Mouse (Mus musculus) v-Abl transformed pro-B cells (cell line): ENCODE data around the gene Smu1.
"Not testable (repeated sequence)": the region's sequence is repeated elsewhere in the genome, so short reads cannot be mapped to it uniquely, and the experiment has no call there.

ENCODE experiments used
- in situ Hi-C, 2 experiments: fragments of 400-800 bp; cut with MboI; formaldehyde crosslinking; loops; one replicate each; pipeline ENCODE4 v1.15.1; 2025; ENCODE audit not compliant: unreplicated experiment in 2 of 2

Smu1 gene

DNA sequence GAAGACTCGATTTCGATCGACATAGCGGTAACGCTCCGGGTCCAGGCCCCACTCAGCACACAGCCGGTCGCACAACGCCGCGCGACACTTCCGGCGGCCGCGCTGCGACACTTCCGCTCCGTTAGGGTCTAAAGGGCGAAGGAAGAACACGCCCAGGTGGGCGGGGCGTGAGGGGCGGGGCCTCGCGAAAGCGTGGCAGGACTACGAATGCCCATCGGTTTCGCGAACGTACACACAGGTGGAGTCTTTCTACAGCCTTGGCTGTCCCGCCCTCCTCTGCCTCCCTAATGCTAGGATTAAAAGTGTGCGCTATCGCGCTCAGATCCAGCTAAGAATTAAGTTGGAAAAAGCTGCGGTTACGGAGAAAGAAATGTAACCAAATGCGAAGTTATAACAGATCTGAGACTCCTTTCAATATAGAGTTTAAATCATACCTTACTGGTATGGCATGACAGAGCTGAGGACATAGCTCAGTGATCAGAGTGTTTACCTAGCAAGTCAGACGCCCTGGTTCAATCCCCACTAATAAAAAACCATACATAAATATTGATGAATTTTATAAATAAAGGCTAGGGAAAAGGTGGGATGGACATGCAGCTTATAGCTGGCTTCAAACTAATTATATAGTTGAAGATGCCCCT, at the start of gene Smu1:
Gene Smu1 (minus strand): TSS at position 144 of the 641 bp plus-strand sequence.
- in situ Hi-C loops, result loop anchor here (10.0 to 25.0 kb wide), 2 partner anchors 367 to 379 kb away; partner anchors contain the start of genes Nol6 (in 1 of the 2) and Ube2r2 (in 1 of the 2)

DNA sequence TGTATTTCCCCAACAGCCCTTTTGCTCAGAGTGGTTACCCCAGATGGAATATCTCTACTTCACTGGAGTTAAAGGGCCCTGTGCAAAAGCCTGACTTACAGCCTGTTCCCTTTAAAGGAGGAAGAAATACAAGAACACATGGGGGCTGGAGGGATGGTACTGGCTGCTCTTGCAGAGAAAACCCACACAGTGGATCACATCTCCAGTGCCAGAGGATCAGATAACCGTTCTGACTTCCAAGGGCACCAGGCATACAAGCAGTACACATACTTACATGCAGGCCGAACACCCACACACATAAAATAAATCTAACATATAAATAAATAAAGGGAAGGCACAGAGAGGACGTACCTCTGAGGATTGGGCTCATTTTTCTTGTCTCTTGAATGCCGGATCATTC, 49.7 kb upstream of the Smu1 start:
- in situ Hi-C loops, result no loop called here

DNA sequence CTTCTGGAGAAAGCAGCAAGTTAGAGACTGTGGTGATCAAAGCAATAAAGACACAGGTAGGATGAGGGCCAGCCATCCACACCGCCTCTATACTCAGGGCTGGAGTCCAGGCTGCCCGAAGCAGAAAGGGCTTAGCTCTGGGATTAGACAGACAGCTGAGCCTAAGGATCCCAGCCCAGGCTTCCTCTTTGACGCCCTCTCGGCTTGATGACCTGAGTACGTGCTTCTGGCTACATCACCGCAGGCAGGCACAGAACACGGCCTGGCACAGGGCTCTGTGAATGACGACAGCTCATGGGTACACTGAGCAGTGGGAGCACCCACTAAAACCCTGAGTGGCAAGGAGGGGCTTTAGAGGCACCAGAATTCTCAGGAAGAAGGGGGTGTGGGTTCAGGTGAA, 47.7 kb upstream of the Smu1 start:
- in situ Hi-C loops, result no loop called here

DNA sequence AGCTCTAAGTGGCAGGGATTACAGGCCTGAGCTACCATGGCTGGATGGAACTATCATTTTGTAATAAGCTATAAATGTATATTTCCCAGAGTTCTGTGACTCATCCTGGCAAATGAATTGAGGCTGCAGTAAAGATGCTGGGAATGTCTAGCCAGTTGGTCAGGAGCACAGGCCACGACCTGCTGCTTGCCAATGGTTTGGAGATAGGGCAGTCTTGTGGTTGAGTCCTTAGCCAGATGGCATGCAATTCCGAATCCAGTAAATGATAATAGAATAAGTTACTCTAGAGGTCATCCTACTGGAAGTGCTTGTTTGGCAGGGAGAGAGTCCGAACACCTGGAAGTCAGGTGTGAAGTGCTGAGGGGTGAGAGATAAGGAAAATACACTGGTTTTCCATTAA, 45.1 kb upstream of the Smu1 start:
- in situ Hi-C loops, result no loop called here

DNA sequence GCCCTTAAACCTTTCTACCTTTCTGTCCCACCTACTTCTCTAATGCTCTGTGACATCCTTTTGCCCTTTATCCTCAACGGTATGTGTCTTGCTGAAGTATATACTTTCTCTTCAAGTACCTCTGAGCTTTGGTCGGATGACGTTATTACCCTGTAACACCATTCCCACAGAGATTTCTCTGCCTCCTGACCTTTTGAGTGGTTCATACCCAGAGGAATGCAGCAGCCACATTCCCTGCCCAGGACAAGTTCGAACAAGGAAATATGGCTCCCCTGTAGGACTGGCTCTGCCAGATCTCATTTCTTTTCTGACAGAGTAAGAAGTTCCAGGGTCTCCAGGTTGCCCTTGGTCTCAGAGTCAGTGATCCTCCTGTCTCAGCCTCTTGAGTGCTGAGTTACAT, 44.2 kb upstream of the Smu1 start:
- in situ Hi-C loops, result no loop called here

DNA sequence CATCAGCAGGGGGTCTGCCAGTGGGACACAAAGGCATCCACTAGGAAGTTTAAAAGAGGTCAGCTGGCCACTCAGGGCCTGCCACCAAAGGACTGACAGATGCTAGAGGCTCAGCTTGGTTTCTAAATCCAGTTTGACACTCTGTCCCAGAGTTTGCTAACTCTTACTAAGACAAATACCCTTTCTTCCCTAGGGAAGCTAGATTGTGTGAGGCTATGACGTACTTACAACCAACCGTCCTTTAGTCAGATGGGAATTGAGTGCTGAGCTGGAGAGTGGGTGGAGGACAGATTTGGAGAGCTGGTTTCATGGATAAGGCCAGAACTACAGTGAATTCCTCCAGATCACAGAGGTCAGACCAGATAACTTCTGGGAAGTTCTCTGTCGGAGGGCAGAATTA, 43.1 kb upstream of the Smu1 start:
- in situ Hi-C loops, result no loop called here

DNA sequence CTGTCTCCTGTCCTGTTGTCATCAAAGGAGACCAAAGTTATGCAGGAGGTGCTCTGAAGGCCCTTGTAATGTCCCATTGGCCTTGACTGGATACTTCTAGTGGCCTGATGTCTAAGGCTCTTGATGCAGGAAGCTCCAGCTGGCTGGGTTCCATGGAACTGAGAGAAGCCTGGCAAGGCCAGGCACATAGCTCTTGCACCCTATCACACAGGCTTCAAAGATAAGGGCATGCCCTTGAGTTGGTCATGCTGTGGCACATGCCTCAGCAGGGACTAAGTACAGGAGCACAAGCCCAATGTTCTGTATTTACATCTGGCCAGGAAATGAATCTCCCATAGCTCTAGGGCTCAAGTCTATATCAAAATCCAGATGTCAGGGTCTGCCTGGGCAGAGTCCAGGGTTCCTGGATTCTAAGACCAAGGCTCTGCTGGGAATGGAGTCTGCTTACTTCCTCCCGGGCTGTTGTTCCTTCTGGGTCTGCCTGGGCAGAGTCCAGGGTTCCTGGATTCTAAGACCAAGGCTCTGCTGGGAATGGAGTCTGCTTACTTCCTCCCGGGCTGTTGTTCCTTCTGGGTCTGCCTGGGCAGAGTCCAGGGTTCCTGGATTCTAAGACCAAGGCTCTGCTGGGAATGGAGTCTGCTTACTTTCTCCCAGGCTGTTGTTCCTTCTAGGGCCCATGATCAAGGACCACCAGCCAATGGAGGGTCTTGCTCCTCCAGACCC, 41.3 kb upstream of the Smu1 start:
- in situ Hi-C loops, result not testable (repeated sequence)

DNA sequence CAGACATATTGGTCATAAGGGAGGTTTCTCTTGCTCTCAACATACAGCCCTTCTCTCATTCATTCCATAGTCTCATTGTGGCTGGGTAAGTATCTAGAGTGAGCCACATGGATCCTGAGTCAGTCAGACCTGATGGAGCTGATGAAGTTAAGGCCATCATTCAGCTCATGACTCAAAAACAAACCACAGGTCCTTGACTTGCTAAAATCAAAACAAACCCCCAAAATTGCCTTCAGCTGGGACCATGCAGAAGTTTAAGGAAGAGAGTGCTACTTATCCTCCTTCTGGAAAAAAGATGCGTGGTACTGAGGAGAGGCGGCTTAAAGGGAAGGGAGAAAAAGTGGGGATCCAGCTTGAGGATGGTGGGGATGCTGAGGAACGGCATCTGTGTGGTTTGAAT, 38.0 kb upstream of the Smu1 start:
- in situ Hi-C loops, result no loop called here

DNA sequence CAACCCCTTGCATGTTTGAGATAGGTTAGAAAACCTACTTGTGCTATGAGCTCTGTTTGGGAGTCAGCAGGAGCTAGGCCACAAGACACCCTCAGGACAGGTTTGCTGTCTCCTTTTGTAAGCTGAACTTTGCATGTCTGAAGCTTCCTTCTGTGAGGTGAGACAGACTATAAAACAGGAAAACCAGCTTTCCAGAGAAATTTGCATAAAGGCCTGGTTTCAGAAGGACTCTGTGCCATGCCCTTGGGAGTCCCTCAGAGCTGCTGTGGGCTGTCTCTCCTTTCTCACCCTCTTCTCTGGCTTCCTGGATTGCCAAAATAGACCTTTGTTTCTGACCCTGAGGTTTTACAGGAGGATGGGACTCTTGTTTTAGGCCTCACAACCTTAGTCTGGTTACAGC, 36.6 kb upstream of the Smu1 start:
- in situ Hi-C loops, result loop anchor here (5.0 kb wide), 2 partner anchors 33 to 43 kb away; no protein-coding TSS in a partner anchor

DNA sequence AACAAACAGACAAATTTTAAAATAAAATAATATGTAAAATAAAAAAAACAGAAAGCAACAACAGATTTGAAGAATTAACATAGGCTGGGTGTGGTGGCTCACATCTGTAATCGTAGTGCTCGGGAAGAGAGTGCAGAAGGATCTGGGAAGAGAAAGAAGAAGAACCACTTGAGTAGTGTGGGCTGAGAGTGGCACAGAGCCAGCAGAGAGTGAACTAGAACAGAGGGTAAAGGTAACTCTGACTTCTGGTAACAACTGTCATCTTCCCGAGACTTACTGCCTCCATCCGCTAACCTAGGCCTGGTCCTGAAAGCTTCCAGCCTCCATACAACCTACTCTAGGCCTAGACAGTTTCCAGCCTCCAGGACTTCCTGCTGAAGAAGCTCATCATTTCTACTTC, 33.5 kb upstream of the Smu1 start:
- in situ Hi-C loops, result loop anchor here (5.0 kb wide), 2 partner anchors 36 to 46 kb away; no protein-coding TSS in a partner anchor

DNA sequence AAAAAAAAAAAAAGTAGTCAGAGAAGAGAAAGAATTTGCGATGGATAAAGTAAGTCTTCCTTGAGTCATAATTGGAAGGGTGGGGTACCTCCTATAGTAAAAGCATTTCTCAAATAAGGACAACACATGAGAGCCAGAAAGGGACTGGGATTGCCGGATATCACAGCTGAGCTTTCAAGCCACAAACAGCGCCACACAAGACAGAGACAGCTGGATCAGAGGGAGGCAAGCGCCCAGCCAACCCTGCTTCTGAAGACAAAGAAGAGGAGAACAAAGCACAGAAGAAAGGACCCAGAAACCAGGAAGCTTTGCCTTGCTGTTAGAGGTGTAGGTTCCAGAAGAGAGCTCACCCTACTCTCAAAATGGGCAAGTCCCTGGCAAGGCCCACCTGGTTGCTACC, 28.9 kb upstream of the Smu1 start:
- in situ Hi-C loops, result no loop called here

DNA sequence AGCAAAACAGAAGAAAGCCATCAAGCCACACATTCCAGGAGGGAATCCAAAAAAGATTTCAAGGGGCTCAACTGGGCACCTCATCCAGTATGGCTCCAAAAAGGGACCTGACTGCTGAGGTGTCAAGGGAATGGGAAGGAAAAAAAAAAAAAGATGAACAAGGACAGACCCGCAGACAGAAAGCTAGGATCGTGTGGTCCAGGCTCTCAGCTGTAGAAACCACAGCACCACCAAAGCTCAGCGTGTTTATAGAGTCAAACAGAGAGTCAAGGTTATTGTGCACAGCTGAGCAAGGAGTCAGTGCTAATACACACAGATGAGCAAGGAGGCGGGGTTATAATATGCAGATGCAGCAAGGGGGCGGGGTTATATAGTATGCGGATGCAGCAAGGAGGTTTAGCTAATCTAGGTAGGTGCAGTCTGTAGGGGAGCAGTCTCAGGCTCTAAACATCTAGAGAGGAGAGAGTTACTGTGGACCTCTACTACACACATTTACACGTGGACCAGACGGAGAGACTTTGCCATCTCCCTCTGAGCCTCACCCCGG, 28.0 kb upstream of the Smu1 start:
- in situ Hi-C loops, result no loop called here

DNA sequence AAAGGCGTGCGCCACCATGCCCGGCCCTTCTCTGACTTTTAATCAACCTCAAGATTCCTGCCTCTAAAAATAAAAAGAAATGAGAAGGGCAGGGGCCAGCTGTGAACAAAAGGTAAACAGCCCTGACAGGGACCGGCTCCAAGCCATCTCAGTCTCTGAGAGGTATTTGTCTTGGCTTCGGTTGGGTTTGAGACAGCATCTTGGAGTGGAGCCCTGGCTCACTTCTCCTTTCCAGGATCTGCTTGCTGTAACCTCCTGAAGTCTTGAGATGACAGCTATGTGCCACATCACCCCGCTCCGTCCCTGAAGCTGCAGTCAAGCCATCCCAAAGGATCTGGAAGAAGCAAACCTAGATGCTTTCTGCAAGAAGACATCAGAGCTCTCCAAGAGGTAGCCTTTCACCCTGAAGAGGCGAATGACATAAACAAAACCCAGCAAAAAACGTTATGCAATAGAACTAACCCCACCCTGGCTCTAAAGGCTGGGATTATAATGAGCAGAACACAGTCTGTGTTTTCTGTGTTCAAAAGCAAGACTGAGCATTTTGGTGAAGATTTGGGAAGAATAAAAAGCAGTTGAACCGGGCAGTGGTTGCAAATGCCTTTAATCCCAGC, 26.9 kb upstream of the Smu1 start:
- in situ Hi-C loops, result no loop called here

DNA sequence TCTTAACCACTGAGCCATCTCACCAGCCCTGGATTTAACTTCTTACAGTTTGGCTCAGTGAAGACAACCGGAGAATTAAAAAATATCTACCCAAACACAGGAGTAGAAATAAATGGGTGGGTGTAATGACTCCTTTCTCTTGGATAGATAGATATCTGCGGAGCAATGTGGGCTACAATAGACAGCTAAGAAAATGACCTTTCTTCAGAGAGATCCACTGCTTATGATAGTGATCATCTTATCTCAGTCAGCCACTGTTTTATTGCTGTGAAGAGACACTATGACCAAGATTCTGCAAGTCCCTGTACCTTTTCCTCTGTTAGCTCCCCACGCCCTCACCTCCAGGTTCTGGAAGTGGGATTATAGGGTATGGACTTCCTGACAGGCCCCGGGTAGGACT, 25.3 kb upstream of the Smu1 start:
- in situ Hi-C loops, result no loop called here

DNA sequence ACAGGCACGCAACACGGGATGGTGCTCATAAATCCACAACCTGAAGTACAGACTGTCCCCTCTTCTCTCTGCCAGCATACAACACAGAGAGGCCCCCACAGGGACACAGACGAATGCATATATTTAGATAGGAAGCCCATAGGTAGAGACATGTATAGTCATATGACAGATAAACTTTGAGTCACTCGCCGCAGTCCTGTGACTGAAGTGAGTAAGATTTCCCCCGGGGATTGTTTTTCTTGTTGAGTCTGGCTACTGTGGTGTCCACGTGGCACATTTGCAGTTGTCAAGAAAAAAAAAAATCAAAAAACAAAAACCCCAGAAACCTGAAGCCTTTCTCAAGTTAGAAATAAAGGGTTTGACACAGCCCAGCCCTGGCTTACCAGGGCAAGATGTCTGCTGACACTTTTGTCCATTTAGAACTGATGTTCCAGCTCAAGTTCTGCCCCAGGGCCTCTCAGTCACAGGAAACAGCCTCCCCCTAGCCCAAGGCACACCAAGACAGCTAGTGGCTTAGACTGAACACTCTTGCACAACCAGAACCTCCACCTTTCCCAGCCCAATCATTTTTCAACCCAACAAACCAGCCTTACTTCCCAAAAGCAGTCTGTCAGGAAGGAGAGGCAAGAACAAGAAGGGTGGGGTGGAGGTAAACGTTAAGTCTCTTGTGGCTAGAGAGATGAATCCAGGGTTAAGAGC, 24.2 kb upstream of the Smu1 start:
- in situ Hi-C loops, result no loop called here

DNA sequence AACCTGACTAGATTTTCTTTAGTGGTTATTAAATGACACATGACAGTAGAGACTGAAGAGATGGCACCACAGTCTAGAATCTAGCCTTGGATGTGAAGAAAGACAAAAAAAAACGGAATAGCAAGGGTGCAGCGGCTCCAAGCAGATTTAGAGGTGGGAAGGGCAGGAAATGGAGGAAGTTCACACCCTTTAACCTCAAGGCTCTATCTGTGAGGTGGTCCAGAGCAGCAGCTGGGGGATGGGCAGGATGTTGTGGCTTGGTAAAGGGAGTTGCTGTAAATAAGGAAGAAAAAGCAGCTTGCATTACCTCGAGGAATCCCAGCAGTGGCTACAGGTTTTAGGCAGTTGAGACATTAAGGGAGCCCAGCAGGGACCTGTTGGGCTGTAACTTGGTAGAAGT, 23.4 kb upstream of the Smu1 start:
- in situ Hi-C loops, result no loop called here

DNA sequence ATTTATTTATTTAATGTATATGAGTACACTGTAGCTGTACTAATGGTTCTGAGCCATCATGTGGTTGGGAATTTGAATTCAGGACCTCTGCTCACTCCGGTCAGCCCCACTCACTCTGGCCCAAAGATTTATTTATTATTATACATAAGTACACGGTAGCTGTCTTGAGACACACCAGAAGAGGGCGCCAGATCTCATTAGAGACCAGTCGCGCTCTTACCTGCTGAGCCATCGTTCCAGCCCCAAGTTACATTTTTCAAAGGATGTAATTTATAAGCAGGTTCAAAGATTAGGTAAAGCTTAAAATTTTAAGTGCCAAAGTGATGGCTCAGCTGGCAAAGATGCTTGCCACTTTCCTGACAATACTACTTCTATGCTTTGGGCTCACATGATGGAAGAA, 20.9 kb upstream of the Smu1 start:
- in situ Hi-C loops, result no loop called here

DNA sequence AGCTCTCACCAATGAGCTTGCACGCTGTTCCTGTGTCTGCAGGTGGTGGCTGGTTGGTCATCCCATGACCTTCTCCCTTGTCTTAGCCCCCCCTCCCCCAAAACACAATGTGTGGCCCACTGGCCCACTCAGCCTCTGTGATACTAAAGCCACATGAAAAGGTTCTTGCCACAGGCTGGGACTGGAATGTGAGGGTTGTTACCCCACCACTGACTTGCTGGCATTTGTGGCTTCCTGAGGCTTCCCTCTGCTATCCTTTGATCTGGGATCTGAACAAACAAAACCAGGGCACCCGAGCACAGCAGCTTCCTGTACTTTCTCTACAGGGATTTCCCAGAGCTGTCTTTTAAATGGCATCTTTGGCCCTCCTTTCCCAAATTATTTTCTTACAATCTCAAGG, 19.4 kb upstream of the Smu1 start:
- in situ Hi-C loops, result no loop called here

DNA sequence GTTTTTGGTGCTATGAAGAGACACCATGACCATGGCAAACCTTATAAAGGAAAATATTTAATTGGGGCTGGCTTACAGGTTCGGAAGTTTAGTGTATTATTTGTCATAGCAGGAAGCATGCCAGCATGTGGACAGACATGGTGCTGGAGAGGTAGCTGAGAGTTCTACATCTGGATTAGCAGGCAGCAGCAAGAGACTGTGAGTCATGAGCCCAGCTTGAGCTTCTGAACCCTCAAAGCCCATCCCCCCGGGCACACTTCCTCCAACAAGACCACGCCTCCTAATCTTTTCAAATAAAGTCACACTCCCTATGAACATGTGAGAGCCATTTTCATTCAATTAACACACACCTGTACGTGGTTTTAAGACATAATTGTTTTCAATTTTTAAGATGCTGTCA, 18.7 kb upstream of the Smu1 start:
- in situ Hi-C loops, result no loop called here

DNA sequence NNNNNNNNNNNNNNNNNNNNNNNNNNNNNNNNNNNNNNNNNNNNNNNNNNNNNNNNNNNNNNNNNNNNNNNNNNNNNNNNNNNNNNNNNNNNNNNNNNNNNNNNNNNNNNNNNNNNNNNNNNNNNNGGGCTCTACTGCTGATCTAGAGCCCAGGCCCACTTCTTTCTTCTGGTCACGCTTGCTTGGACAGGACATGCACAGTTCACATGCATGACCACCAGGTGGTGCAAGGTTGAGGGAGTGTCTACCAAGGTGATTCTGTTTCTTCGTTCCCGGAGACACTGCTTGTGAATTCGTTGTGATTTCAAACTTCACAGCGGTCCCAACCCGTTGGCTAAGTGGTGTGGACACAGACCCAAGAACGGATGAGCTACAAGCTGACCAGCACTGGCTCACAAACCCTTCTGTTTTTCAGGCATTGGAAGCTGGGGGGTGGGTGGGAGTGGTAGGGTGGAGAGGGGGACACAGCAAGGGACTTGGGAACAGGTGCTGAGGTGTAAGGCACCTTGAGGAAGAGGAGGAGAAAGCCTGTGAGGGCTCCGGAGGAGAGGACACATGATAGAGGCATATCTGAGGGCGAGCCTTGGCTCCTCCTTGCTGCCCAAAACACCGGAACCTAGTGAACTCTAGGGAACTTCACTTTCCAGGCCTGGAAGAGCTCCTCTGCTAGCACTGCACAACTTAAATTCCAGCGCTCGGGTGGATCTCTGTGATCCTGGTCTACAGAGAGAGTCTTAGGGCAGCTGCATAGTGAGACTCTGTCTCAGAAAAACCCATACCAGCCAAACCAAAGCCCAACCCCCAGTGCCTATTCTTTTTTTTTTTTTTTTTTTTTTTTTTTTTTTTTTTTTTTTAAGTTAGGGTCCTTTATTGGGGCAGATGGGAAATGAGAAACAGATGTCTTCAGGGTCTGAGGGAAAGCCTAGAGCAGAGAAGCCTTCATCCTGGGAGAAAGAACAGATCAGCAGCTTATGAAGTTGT, 16.8 kb upstream of the Smu1 start:
- in situ Hi-C loops, result loop anchor here (5.0 to 25.0 kb wide), 3 partner anchors 78 to 363 kb away; partner anchors contain the start of genes B4galt1 (in 1 of the 2) and Ube2r2 (in 1 of the 2)
